Mouse (Mus musculus): ENCODE measurements at regions not wholly inside any gene's neighbourhood (a gene's known extent, or its start where the extent isn't known, plus 50 kb on each side); places are given as distances from the start of the nearest gene placed in this dataset.
"Not testable (repeated sequence)": the region's sequence is repeated elsewhere in the genome, so short reads cannot be mapped to it uniquely, and the experiment has no call there.

GRCm38 (mm10) chr17:53087516-53087915 lies 375.6 kb downstream of the Efhb start:
- Histone ChIP-seq H3K27me3 (ENCODE audit: insufficient read depth, low read length) (no peaks in the 10 kb centered on the region), H3K36me3 (ENCODE audit: insufficient read depth, low read length) (no peaks in the 10 kb centered on the region), H3K4me1 (replicated peaks; ENCODE audit: insufficient read depth, low read length) (no peaks in the 10 kb centered on the region), H3K27ac (no peak overlapping the region), H3K4me3 (replicated peaks; ENCODE audit: low read depth, low read length) (no peak overlapping the region), H3K9ac (ENCODE audit: low read depth, low read length) (no peak overlapping the region), H3K9me3 (replicated peaks; ENCODE audit: low read length) (no peaks in the 10 kb centered on the region), H3K4me2 (ENCODE audit: low read length) (no peak overlapping the region)
- ATAC-seq (replicated peaks; ENCODE audit: low FRiP score, low read depth) (no peak), DNase-seq (ENCODE audit: low spot score) (no peak)
- WGBS = 6% methylated on average over 2 of the region's 2 CpGs
- TF ChIP-seq CTCF (IDR thresholded peaks at IDR 0.05; ENCODE audit: low read depth) = no peak

DNA sequence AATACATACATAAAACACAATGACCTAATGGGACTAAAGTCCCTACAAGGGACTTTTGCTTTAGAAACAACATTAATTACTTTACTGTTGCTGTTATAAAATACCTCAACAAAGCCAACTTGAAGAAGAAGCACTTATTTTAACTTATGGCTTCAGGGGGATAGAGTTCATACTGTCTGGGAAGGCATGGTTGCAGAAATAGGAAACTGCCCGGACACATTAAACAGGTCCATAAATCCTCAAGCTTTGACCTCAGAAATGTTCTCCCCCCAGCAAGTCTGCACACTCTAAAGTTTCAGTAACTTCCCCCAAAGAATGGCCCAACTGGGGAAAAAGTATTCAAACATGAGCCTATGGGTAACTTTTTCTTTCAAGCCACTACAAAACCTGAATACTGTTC lies 380.9 kb downstream of the Efhb start:
- 14% methylated on average over 1 of the region's 1 CpGs for WGBS
- no peak for TF ChIP-seq CTCF (IDR thresholded peaks at IDR 0.05; ENCODE audit: low read depth)
- no peaks in the 10 kb centered on the region for H3K27me3 ChIP-seq (ENCODE audit: insufficient read depth, low read length)
- H3K4me1 ChIP-seq (replicated peaks; ENCODE audit: insufficient read depth, low read length) = no peaks in the 10 kb centered on the region
- H3K9me3 ChIP-seq (replicated peaks; ENCODE audit: low read length) = no peaks in the 10 kb centered on the region
- peak; percentile 65; the same call in 1 of the 2 replicates for ATAC-seq (replicated peaks; ENCODE audit: low FRiP score, low read depth)
- H3K27ac ChIP-seq = no peak overlapping the region
- H3K9ac ChIP-seq (ENCODE audit: low read depth, low read length) = no peak overlapping the region
- no peak overlapping the region for H3K4me3 ChIP-seq (replicated peaks; ENCODE audit: low read depth, low read length)
- no peak overlapping the region for H3K4me2 ChIP-seq (ENCODE audit: low read length)
- DNase-seq (ENCODE audit: low spot score) = peak; percentile 80
- H3K36me3 ChIP-seq (ENCODE audit: insufficient read depth, low read length) = no peaks in the 10 kb centered on the region

DNA sequence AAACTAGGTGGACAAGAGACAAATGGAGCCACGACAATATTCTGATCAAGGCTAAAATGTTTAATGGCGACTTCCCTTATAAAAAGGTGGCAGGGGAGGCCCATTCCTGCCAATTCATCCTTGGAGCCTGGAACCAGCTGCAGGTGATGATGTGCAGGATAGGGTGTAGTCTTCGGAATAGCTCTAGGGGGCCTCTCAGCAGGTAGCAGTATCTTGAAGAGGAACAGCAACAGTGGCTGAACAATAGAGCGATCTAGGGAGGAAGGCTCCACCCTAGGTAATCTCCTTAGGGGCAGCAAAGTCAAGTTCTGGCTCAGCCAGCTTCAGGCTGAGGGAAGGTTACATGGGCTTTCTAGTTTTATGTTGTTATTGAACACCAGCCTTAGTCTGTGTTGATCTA lies 383.8 kb downstream of the Efhb start:
- H3K27ac ChIP-seq; H3K4me1 ChIP-seq (replicated peaks; ENCODE audit: insufficient read depth, low read length); H3K27me3 ChIP-seq (ENCODE audit: insufficient read depth, low read length); H3K4me2 ChIP-seq (ENCODE audit: low read length); H3K36me3 ChIP-seq (ENCODE audit: insufficient read depth, low read length); H3K4me3 ChIP-seq (replicated peaks; ENCODE audit: low read depth, low read length); H3K9ac ChIP-seq (ENCODE audit: low read depth, low read length); H3K9me3 ChIP-seq (replicated peaks; ENCODE audit: low read length); DNase-seq (ENCODE audit: low spot score); ATAC-seq (replicated peaks; ENCODE audit: low FRiP score, low read depth): not testable (repeated sequence)
- WGBS = 75% methylated on average over 4 of the region's 4 CpGs

DNA sequence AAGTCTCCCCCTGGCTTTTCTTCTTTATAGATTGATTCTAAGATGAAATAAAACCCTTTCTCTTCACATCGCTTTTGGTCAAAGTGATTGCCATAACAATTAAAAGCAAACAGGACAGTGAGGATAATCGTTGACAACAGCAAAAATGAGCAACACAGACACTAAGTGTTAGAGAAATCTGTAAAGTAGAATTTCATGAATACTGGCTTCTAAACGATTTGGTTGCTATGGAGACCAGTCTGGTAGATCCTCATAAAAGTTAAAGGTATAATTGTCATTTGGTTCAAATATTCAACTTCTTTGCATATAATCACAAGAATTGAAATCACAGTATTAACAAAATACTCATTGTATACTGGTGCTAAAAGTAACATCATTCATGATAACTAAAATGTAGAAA lies 401.4 kb downstream of the Efhb start:
- H3K27ac ChIP-seq = no peak overlapping the region
- no peak overlapping the region for H3K4me2 ChIP-seq (ENCODE audit: low read length)
- ATAC-seq (replicated peaks; ENCODE audit: low FRiP score, low read depth) (no peak), DNase-seq (ENCODE audit: low spot score) (no peak)
- no peaks in the 10 kb centered on the region for H3K4me1 ChIP-seq (replicated peaks; ENCODE audit: insufficient read depth, low read length)
- no peaks in the 10 kb centered on the region for H3K36me3 ChIP-seq (ENCODE audit: insufficient read depth, low read length)
- 79% methylated on average over 3 of the region's 3 CpGs for WGBS
- TF ChIP-seq CTCF (IDR thresholded peaks at IDR 0.05; ENCODE audit: low read depth) = no peak
- no peak overlapping the region for H3K4me3 ChIP-seq (replicated peaks; ENCODE audit: low read depth, low read length)
- no peaks in the 10 kb centered on the region for H3K27me3 ChIP-seq (ENCODE audit: insufficient read depth, low read length)
- H3K9ac ChIP-seq (ENCODE audit: low read depth, low read length) = no peak overlapping the region
- H3K9me3 ChIP-seq (replicated peaks; ENCODE audit: low read length) = no peaks in the 10 kb centered on the region
